Mouse (Mus musculus) right cerebral cortex, adult 18-20 months (tissue): ENCODE data around the gene Ankrd60.

Source experiments
- DNase-seq: peaks from one replicate; pipeline ENCODE4 v3.0.0; 2022; ENCODE audit warnings: mixed read lengths

Ankrd60 gene

DNA sequence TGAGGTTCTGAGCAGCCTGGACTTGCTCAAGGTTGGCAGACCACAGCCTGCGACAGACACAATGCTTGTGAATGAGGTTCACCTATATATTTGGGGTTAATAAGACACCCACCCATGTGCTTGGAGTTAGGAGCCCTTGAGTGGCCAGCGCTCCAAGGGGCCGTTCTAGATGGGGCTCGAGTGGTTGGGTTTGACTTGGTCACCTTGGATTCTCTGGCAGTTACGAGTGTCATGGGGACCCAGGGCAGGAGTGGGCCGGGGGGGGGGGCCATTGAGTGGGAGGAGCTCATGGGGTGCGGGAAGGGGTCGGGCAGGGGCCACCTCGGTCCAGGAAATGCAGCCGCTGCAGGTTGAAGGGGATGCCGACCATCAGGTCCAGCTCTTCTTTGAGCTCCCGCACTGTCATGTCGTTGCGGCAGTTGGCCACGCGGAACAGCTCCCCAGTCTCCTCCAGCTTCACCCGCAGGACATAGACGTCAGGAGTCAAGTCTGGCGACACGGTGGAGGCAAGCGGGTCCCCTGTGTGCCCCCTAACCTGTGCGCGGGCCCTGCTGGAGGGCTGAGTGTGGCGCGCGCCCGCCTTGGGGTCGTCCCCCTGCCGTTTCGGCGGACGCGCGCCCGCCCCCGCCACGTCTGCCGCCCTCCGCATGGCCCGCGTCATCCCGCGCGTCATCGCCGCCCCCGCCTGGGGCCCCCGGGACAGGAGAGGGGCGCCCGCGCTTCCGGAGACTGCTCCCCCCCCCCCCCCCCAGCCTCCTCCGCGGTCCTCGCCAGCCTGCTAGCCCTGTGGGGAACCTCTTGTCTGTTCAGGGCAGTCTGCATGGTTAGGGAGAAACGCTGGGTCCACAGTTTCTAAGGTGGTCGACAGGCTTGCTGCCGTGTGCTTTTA is at the start of gene Ankrd60:
Gene Ankrd60, minus strand, starts transcription at position 697 of the 889 bp plus-strand sequence.
- no peak for DNase-seq

DNA sequence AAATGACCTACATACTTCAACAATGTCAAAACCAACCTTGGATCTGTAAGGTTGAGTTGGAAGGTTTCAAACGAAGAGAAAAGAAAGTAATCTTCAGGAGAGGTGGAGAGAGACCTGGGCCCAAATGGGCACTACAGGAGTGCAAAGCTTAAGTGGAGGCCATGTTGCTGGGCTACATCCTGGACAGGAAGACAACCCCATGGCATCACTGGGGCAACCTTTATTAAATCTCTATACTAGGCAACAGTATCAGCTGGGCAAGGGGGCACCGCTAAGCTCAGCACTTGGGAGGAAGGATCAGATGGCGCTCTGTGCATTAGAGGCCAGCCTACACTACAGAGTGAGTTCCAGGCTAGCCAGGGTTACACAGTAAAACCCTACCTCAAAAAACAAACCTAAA is 47.6 kb upstream of the Ankrd60 start:
- DNase-seq, result no peak

DNA sequence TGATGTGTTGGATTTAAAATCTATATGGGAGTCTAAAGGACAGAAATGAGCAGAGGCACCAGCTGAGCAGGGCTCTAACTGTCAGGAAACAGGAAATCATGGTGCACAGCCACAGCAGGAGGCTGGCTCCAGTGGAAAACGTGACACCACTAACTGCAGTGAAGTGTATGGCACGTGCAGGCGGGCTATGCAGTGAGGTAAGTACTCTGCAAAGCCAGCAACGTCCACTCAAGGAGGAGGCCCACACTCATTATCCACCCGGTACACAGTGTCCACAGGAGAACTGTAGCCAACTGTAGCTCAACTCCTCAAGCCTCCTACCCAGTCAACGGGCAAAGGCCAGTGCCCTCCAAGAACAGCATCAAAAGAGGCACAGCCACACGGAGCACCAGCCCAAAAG is 46.5 kb upstream of the Ankrd60 start:
- no peak for DNase-seq

DNA sequence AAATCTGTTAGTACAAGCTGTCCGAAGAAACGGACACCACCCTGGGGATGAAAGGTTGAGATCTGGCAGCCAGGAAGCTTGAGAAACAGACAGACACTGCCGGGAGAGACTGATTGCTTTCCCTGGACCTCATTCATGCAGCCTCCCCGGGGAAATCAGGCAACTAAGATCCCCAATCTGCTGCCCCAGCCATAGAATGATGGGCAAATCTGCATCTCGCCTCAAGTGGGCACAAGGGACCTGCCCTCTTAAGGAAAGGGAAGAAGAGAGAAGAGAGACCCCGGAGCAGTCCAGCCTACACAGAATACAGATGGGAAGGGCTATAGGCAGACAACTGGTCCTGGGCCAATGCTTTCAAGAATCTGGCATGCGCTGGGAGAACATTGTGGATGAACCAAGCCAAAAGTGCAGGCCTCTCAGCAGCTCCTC is 44.0 kb upstream of the Ankrd60 start:
- no peak for DNase-seq

DNA sequence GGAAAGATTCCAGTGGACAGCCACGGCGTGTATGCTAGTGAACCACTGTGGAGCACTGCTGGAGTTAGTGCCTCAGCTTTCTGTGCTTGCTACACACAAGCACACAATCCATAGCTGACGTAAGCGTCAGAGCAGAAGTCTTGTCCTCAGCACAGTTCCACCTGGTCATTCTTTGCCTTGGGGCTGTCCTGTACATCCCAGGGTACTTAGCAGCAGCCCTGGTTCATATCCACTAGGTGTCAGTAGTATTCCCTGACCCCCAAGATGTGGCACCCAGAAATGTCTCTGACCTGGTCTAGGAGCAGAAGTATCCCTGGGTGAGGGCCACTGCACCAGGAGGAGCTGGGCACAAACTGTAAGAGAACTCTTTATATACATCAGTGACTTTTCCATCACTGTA is 42.5 kb upstream of the Ankrd60 start:
- no peak for DNase-seq

DNA sequence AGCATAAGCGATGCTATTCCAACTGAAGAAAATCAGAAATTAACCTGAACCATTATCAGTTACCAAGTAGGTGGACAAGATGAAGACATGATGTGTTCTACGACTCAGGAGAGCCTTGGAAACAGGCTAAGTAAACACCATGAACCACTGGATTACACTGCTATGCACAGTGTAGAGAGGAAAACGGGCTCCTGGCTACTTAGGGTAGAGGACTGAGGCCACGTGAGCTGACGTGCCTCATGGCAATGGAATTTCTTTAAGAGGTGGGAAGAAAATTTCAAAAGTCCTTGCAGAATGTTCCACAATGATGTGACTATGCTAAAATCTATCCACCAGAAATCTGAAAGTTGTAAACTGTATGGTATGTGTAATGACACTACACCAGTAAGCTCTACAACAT is 41.0 kb upstream of the Ankrd60 start:
- DNase-seq, result no peak

DNA sequence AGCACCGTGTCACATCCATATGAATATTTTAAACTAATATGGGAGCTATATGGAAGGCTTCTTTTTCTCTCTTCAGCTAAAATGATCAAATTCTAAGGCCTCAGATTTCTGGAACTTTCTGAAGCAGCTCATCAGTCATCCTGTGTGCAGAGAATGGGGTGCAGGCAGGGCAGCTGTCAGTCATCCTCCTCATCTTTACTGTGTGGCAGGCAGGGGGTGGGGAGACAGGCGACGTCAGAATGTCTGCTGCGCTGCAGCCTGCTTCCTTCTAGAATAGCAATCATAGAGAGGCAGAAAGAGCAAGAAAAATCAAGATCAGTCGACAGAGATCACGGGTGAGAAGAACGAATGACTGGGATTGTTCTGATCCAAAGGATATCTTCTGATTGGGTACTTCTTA is 38.0 kb upstream of the Ankrd60 start:
- DNase-seq, result no peak

DNA sequence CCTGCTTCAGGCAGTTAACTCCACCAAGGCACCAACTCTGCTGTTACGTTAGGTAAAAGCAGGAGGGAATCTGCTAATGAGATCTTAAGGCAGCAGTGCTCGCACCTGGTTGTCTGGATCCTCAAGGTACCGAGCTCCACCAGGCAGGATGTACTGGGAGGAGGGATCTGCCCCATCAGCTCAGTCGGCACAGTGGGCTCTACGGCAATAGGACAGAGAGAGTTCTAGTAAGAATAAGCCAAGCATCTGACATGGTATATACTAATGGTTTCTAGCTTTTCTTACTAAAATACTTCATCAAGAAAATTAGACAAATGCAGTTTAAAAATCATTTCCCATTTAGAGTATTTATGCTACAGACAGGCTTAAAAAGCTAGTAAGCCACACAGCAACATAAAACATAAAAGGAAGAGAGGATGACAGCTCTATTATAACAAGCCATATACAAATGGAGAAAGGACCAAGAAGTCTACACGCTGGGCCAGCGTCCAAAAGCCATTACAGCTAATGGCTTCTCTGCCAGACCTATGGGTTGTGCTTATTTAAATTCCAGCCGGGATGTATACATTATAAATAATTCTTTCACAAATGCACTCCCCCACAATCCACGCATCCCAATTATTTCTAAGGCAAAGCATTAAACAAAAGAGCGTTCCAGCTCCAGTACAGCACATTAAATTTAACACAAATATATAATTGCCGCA is 37.4 kb upstream of the Ankrd60 start:
- DNase-seq, result no peak

DNA sequence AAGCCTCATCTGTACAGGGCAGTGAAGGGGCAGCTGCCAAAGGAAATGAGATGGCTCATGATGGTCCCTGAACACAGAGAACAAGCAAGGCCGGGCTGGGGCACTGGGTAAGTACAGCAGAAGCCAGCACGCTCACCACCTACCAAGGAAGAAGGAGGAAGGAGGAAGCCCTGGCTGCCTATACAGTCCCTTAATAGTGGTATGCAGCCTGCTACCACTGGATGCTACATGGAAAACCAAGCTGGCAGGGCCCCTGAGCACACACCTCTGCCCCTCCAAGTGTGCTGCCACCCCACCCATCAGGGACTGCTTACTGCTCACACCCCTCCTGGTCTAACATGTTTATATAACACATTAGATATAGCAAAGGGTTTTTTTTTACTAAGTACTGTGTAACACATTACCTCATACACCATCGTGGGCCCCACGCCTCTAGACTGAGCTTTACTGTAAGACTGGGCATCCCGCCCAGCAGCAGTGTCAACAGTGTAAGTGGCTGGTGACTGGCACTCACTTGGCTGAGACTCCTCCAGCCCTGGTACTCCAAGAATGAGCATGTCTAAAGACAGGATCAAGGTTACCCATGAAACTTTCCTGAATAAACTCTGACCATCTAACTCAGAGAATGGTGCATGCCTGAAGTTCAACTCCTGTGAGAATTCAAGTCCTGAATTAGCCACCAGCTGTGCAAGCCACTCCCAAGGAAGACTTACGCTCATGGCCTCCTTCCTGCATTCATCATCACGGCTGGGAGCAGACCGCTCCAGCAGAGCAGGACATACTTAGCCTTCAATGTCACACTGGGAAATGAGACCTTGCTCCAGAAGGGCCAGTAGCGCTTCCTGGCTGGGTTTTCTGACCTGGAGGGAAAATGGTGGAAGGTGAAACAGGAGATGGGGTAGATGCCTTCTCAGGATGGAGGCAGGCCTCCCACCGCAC is 30.1 kb upstream of the Ankrd60 start:
- no peak for DNase-seq

DNA sequence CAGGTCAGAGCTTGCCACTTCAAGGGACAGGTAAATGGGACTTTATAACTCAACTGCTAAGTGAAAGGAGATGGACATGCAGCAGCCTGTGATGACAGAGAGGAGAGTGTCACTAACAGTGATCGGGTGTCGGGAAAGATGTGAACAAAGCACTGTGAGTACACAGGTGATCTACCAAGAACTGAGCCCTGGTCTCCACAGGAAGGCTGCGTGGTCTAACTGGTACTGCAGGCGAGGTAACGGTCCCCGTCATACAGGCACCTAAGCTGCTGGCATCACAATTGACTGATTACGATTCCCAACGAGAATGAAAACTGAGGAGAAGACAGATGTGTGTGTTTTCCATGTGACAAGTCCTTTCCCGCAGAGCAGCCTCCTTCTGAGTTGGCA is 28.2 kb upstream of the Ankrd60 start:
- DNase-seq, result no peak

DNA sequence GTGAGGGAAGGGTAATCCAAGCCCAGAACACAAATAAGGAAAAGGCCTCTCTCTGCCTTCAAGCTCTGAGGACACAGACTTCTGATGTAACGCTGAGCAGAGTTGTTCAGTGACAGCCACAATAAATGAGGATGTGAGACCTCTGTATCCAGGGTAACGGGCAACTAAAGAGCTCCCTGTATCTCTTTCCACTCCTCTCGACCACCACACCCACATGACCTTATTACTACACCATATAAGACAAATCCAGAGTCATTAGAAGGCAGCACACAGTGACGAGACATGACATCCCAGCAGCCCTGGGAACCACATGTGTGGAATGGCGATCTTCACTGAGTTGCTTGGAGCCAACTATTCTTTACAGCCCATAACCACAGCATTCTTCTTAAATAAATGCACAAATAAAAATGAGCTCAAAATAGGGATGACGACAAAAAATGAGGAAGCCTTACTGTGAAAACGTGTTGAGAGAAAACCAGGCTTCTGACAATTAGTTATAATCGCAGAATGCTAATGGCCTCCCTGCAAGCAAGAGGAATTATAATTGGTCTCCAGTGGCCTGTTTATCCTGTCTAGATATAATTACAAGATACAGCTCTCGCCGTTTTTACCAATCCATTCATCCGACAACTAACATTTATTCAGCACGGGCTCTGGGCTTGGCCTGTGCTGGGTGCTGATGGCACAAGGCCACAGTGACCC is 27.7 kb upstream of the Ankrd60 start:
- no peak for DNase-seq

DNA sequence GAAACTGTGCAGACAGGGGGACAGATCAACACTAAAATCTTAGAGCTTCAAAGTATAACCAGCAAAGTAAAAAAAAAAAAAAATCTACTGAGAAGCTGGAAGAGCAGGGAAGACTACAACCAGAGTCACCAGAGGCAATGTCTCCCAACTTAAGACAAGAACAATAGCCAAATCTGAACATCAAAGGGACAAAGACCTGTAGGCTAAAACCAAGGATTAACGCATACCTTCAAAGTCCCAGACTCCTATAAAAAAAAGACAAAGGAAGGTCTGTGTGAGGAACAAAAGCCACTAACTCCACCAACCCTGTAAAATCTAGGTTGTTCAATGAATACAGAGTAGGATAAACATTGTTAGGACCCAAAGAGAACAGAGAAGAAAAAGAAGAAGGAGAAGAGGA is 23.7 kb upstream of the Ankrd60 start:
- no peak for DNase-seq

DNA sequence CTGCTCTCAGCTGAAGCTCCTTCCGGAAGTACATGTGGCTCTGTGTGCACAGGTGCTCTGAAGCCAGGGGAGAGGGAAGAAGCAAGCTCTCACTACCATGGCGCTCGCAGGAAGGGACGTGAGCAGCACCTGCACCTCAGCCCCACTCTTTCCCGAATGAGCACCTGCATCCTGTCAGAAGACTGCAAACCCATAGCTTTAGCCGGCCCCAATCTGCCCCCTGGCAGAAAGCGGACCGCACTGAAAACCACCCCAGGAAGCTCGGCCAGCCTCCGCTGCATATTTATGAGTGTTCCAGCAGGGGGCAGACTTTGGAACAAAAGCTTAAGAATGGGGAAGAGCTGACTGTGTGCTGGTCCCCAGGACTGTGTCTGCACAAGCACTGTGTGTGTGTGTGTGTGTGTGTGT is 17.2 kb upstream of the Ankrd60 start:
- no peak for DNase-seq

DNA sequence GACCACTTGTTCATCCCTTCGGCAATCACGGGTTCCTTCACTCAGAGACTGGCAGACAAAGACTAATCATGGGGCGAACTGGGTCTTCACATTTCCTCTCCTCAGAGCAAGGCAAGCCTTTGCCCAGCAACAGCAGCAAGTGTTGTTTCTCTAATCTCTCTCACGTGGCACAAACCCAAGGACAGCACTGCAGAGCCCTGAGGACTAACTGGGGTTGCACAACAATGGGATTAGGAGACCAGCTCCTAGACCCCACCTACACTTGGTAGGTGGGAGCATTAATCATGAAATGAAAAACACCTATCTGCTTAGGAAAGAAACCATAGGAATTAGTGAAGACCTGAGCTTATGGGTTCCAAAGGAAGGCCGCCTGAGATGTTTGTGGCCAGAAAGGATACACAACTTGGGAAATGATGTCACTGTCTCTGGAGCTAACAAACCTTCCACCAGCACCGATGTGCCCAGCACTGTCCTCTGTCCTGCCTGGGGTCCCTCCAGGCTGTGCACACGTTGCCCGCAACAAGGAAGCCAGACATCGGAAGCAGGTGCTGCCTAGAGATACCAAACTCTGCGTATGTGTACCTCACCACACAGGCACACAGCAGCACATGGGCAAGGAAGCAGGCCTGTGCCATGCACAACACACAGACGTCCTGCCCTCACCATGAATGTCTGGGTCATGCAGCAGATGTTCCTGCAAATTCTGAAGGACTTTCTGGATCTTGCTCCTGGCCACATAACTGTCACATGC is 16.3 kb upstream of the Ankrd60 start:
- no peak for DNase-seq

DNA sequence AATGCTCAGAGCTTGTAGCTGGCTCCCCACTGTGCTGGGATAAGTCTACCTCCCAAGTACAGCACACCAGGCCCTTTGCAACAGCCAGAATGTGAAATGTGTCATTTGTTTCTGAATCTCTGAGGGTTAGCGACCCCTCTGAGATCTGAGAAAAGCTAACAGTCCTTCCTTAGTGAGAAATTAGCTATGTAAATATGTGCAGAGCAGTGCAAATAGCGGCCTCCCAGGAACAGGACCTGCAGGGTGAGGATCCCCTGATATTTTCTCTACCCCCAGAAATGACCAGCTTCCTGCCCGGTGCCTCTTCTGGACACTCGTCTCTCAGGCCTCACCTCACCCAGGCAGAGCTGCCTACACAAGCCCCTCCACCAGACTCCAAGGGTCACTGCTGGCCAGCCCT is 15.7 kb upstream of the Ankrd60 start:
- no peak for DNase-seq

DNA sequence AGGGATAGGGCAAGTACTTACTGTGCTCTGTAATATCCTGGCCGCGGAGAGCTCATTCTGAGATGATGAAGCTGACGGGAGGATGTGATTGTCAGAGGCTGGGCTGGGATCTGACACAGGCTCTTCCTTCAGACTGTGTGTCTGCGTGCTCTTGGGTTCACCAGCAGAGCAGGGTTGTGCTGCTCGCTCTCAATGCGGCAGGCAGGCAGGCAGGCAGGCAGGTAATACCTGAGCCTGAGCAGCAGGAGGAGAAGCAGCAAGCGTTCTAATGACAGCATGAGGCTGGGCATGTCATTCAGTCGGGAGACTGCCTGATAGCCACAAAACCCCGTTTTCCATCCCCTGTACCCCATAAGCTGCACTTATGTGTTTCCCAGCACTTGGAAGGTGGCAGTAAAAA is 14.6 kb upstream of the Ankrd60 start:
- DNase-seq, result no peak

DNA sequence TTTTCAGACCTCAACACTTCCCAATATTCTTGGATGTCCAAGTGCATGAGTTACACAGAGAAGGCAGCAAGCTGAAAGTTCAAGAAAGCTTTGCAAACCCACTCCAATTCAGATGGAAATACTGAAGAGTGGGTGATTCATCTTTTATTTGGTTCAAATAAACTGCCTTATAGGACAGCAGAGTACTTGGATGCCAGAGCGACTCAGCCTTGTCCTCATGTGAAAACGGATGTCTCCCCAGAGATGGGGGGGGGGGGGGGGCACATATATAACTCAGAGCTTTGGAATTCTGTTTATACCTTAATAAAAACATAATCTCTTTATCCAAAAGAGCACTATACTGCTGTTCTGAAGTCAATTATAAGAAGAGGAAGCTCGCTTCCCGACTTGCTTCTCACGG is 9.2 kb upstream of the Ankrd60 start:
- no peak for DNase-seq

DNA sequence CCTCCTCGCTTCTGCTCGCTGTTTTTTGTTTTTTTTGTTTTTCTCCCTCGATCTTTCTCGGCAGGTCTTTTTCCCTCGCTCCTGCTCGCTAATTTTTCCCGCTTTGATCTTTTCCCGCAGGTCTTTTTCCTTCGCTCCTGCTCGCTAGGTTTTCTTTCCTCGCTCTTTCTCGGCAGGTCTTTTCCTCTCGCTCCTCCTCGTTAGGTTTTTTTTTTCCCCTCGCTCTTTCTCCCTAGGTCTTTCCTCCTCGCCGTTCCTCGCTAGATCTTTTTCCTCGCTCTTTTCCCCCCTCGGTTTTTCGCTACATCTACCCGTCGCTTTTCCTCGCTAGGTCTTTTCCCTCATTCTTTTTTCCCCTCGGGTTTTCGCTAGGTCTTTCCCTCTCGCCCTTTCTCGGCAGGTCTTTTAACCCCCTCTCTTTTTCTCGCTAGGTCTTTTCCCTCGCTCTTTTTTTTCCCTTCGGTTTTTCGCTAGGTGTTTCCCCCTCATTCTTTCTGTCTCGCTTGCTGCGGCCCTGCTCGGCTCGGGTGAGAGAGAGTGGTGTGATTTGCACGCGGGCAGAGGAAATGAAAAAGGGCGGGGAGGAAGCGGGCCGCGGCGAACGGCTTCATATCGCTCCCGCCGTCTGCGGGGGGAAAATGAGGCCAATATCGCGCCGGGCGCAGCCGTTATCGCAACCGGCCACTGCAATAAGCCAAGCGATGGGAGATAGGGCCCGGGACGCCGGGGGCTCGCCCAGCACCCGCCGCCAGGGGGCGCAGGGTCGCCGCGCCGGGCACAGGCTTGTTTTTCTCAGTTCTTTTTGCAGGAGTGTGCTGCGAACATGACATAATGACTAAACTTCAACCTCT is 8.2 kb upstream of the Ankrd60 start:
- DNase-seq, result peak; percentile 26

DNA sequence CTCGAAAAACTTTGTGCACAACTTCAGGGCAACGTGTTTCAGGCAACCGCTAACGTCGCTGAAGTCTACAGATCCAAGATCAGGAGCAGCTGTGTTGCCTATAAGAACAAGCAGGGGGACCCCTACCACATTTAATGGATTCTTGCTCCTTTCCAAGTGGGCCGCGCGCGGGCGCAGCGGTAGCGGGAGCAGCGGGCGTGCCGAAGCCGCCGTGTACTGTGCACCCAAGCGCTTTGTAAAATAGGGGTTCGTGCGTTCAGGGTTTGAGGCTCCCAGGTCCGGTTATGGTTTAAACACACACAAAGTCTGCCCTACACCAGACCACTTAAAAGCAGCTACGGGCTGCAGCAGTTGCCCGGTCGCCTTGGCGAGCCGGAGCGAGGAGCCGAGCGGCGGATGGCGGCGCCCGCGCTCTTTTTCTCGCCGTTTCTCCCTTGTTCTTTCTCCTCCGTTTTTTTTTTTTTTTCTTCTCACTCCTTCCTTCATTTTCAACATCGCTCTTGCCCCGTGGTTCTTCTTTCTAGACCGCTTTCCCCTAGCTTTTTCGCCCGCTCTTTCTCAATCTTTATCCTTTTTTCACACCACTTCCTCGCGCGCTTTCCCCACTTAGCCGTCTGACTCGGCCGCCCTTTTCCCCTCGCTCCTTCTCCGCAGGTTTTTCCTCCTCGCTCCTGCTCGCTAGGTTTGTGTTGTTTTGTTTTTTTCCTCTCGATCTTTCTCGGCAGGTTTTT is 7.4 kb upstream of the Ankrd60 start:
- no peak for DNase-seq

DNA sequence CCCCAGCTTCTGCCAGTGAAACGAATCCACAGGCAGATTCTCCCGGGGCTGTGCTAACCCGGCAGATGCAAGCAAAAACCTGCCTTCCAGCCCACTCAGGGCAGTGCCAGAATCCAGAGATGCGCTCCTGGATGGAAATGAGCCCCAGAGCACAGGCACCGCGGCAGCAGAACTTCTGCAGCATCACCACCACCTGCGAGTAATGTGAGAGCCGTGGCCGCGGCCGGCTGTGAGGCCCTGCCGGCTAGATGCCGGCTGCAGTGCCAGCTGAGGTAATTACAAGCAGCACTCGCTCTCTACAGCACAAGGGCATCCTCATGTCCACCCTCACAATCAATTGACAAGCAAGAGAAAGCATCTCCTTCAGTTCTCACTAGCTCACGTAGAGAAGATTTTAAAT is 6.2 kb upstream of the Ankrd60 start:
- no peak for DNase-seq
